Mouse (Mus musculus): ENCODE results near the gene Scfd1.

GRCm38 (mm10) chr12:51346121-51346520 lies 31.2 kb upstream of the Scfd1 start:
- TF ChIP-seq EP300 (IDR thresholded peaks at IDR 0.05; ENCODE audit: insufficient read depth, low read depth, low read length) (no peak), POLR2A (IDR thresholded peaks at IDR 0.05; ENCODE audit: insufficient read depth, low read depth, low read length) (no peak)

Data from heart, adult 2 months (tissue).